Mouse (Mus musculus) neutrophil, adult 59 days (primary cell): ENCODE measurements around the gene Mafb. TPM values are rescaled to one million over a fixed set of nuclear protein-coding genes. Genes with fewer than 3 reads are reported as not detected.

Experiments
- total RNA-seq, 2 experiments: library from RNA; stranded (reverse); gene quantifications; 1 replicate in 1 of 2; 2 replicates in 1 of 2; pipeline ENCODE4 v1.2.4; 2023

Mafb gene
- total RNA-seq, result 10 to 100 TPM; 20.1 to 26.6 TPM

GRCm38 (mm10) chr2:160366980-160367338, at the start of gene Mafb:
Gene Mafb, minus strand, starts transcription at chr2:160367065.

GRCm38 (mm10) chr2:160334111-160334661, 32.7 kb downstream of the Mafb start, which contains the start of gene Gm826:
Gene Gm826, minus strand, starts transcription at chr2:160334162.

Other genes with a start within 250 kb of the Mafb start
- gene Gm826, start 32.9 kb downstream of the Mafb start, total RNA-seq, result not detected